Mouse (Mus musculus) lung, postnatal 0 days (tissue): Measurements from ENCODE around the gene Cep128.

ENCODE experiments used
- CTCF ChIP-seq: IDR thresholded peaks from 2 replicates; pipeline ENCODE4 v1.5.1; 2016; ENCODE audit warnings: antibody characterized with exemption, mild to moderate bottlenecking
- EP300 ChIP-seq: IDR thresholded peaks from 2 replicates; pipeline ENCODE4 v1.6.1; 2016; ENCODE audit warnings: antibody characterized with exemption, mild to moderate bottlenecking, control low read depth

GRCm38 (mm10) chr12:91184616-91185015 is 199.6 kb downstream of the Cep128 start:
- TF ChIP-seq CTCF = no peak
- TF ChIP-seq EP300 = no peak
